Mouse (Mus musculus): ENCODE results near the gene Slc6a11. TPM values are rescaled to one million over a fixed set of nuclear protein-coding genes. Genes with fewer than 3 reads are reported as not detected.

Gene Slc6a11
- total RNA-seq, 2 experiments from 2014 or later, result 0.07 TPM; not detected in 1

DNA sequence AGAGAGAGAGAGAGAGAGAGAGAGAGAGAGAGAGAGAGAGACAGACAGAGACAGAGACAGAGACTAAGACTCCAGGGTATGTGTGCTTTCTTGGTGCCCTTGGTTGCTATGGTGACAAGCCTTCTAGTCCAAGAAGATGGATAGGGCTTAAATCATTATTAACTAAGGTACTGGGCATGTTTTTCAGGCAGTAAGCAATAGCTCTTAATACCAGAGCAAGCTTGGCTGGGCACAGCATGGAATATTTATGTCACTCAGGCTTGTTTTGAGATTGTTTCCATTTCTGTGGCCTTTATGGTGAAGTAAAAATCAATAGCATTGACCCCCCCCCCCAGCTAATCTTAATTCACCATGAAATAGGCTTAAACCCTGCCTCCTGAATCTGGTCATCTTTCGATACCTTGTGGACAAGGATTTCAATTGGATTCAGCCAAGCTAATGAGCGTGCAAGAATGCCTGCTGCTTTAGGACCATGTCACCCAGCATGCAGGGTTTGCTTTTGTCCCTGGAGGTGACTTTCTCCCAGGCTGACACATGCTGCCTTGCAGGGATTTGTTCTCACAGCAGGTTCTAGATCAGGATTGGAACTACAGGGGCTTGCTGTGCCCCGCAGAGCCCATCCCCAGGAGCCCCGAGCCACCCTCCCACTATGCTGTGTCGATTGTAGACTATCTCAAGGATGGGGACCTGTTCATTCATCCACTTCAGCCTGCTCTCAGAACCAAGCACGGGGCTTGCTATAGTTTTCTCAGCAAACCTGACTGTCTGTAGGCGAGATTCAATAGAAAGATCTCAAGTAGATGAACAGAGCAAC, 51.5 kb downstream of the Slc6a11 start:
- DNase-seq, result no peak

DNA sequence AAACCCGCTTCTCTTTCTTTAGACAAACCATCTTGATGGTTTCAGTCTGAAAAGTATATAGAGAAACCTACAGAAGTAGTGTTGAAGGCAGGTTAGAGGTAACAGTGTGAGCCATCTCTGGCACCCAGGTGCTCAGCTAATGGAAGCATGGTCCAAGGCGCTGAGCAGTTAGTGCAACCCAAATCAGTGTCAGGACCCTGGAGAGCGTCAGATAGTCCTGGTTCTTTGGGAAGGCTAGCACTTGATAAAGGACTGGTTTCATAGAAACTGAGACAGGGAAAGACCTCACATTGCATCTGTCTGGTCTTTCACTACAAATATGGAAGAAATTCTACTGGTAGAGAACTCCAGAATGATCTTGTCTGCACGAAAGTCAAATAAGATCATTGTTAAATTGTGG, 56.1 kb downstream of the Slc6a11 start:
- peak; percentile 46 for DNase-seq

DNA sequence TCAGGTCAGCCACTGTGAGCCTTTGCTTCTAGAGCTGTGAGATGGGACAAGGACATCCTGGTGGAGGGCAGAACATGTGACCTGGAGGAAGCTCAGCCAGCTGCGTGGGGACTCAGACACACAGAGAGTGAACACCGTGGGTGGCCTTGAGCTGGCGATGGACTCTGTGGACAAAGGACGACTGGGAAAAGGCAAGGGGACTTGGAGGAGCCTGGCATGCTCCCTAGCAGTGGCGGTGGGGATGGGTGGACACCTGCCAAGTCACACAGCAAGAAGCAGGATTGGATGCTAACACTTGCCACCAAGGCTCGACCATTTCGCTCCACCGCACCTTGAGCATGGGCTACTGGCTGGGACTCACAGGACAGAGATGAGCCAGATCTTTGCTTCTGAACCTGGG, 57.8 kb downstream of the Slc6a11 start:
- DNase-seq, result no peak

DNA sequence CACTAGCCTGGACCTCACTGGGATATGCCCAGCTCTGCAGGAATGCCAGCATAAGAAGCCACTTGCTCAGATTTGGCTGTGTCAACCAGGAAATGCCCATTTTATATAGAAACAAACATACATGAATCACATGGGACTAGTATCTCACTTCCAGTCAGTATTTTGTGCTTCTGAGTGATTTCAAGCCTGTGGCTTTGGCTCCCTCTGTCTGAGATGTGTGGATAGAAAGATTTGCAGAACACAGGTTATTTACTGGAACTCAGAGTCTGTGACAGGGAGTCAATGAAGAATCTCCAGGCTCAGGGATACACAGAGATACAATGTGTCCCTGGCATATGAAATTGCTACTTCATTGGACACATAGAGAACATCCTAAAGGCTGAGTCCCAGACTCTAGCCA, 65.0 kb downstream of the Slc6a11 start:
- DNase-seq, result no peak

DNA sequence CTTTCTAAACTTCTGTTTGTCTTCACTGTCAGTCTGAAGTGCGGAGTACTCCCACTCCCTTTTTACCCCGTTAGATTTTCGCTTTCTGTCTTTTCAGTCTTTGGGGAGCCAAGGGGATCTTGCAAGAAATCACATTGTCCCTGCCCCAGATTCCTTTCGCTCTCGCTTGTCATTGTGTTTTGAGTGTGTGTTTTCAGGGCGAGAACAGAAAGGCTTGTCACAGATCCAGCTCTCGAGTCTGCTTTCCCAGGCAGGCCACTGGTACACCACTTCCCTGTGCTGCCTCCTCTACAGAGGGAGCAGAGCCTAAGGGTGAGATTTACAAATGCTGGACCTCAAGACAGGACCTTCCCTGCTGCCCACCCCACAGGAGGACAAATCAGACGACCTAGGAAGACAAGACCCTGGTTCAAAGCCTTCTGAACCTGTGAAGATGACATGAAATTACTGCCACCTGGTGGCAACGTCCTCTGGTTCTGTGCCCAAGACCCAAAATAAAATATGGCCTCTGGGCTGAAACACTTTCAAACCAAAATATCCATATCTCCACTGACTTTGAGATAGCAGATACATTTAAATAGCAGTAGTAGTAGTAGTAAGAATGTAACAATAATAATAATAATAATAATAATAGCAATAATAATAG, 68.3 kb downstream of the Slc6a11 start:
- peak; percentile 9 for DNase-seq

DNA sequence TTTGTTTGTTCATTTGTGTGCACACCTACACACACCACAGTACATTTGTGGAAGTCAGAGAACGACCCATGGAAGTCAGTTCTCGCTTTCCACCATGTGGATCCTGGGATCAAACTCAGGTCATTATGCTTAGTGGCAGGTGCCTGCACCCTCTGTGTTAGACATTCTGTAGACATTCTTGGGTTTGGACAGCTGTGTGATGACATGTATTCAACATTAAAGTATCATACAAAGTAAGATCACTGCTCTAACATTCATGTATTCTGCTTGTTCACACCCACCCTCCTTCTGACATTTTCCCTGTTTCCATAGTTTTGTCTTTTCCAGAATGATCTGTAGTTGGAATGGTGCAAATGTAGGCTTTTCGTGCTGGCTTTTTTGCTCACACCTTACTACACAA, 73.5 kb downstream of the Slc6a11 start:
- no peak for DNase-seq

DNA sequence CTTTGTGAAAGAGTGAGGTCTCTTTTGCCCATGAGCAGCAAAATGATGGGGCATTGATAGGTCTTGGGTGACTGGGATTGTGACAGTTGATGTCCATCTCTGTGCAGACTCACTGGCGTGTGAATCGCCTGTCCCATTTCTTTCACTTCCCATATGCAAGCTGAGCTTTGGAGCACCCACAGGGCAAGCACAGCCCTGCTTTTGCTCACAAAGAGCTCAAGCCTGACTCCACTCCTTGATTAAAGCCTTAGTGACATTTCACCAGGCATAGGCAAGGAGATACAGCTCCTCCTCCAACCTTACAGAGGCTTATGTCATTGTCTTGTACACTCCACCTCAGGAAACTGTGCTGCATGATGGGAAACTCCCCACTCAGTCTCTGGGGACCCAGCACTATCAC, 77.3 kb downstream of the Slc6a11 start:
- DNase-seq, result no peak

DNA sequence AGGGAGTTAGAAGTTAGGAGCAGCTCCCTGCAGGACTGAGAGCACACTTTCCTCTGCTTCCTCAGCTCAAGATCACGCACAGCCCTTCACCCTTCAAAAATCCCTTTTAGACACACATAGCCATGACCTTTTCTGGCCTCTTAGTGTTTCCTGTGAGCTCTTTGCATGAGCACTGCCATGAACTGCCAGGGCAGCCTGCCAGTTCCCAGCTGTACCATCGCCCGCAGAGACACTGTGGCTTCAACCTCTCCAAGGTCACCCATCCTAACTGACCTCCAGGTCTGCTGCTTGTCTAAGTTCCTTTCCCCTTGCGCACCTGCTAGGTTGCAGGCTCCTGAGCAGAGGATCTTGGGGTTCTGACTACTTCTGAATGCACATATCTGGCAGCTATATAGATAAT, 83.4 kb downstream of the Slc6a11 start:
- DNase-seq, result no peak

DNA sequence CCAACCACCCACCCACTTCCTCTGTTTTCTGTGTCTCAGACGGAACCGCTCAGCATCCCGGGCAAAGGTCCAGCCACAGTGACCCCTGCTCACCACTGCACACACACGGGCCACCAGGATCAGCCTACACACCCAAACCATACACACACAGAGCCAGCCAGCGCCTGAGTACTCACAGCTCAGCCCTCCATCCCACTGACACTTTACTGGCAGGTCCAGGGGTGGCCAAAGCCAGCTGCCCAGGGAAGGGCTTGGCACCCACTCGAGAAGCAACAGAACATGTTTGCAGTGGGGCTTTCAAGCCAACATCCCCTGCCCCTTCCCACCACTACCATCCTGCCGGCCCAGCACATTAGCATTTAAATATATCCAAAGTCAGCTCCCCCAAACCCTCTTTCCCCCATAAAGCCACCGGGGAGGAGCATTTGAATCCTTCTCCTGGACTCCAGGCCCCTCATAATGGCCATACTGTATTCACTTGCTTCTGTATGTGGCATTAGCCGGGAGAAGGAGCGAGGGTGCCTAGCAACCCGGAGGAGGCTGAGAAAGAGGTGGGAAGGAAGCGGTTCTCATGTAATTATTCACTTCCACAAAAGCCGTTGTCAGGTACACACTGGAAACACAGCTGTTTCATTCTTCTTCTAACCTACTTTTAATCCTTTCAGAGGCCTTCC, 85.8 kb downstream of the Slc6a11 start:
- no peak for DNase-seq

DNA sequence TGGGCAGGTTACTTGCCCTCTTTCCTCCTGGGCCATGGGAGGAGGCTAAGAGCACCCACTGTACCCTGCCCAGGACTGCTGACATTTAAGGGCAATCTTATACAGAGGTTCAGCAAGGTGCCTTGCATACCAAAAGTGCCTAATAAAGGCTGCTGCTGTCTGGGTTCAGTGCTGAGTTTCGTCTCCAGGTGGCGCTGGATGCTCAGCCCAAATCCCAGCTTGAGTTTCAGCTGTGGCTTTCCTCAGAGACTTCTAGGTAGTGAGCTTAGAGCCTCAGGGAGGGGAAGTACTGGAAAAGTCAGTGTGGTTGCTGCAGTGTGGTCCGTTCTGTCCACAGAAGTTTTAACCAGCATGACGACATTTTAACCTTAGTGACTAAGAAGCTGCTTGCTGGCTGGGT, 93.4 kb downstream of the Slc6a11 start:
- DNase-seq, result peak; percentile 17

DNA sequence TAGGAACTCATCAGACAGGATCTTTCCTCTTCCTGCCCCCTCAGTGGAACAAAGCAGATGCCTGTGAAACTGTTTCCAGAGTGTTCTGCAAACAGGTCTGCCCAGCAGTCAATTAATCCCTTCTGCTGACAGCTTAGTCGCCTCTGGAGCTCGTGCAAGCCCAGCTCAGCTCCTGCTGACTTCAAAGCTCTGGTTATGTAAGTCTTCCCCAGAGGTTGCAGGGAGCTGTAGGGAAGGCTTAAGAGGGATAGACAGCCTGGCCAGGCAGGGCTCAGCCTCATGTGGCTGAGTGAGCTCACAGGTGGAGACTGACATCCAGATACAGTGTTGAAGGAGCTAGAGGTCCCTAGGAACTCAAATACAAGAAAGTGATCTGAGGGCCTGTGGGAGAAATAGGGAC, 96.3 kb downstream of the Slc6a11 start:
- no peak for DNase-seq

DNA sequence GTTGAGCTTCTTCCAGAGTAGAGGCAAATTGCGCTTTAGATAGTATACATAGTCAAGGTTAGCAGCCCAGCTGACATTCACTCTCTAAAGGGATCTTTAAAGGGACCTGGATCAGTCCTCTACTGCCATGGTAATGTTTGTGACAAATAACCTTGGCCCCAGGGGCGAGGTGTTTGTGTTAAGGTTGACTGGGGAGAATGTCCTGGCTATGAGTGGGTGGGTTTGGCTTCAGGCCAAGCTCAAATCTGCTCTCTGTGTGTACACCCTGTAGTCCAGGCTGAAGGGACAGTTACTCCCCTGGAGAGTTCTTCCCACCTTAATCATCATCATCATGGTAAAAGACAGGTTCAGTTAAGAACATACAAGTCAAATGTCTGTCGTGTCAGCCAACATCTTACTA, 97.2 kb downstream of the Slc6a11 start:
- no peak for DNase-seq

DNA sequence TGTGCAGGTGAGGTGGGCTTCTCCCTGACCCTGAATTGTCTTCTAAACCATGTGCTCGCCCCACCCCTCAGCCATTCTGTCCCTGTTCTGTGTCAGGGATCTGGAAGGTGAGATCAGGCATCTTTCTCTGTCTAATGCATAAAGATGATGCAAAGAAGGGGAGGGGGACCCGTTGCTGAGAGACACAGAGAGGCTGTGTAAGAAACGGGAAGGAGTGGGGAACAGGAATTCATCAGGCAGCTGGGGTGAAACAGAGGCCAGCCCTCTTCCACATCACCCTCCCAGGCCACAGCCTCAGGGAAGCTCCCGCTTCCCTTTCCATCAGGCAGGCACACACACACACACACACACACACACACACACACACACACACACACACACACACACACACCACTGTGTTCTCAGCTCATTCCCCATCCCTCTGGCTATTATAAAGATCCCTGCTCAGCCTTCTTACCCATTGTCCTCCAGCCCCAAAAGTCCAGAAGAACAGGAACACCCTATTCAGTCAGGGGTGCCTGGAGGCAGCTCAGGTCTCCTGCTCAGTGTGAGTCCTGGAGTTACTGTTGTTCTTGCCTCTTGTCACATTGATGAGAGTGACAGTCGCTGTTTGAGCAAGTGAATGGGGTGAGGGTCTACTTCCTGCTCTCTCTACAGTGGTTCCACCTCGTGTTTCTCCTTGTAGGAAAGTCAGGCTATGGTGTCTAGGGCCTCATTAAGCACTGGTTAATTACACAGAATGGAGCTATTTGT, 108.0 kb downstream of the Slc6a11 start:
- DNase-seq, result no peak

DNA sequence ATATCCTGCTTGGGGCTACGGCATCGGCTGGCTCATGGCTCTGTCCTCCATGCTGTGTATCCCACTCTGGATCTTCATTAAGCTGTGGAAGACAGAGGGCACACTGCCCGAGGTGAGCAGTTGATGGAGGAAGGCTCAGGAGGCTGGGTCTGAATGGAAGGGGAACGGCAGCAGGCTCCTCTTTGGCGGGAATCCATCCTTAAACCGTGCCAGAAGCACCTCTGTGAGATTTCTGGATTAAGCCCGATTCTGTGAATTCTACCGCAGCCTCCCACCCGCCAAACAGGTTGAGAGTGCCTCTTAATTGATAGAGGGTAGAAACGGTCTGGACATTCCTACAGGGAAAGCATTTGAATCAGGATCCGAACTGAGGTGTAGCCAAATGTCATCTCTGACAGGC, 114.6 kb downstream of the Slc6a11 start:
- DNase-seq, result no peak

DNA sequence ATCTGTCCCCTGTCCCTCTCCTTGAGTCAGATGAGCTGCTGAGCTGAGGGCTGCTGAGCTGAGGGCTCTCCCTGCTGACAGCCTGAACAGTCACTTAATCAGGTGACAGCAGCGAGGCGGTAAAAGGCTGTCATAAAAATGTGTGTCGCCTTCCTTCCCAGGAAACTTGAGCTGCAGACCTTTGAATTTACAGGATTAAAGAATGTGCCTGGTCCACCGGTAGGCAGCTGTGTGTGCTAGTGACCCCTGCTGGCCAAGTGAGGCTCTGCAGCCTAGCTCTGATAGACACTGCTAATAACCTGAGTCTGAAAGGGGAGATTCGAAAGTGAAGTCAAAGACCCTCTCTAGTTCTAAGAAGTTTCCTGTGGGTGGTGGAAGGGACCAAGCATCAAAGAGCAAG, 119.3 kb downstream of the Slc6a11 start:
- DNase-seq, result peak; percentile 79

DNA sequence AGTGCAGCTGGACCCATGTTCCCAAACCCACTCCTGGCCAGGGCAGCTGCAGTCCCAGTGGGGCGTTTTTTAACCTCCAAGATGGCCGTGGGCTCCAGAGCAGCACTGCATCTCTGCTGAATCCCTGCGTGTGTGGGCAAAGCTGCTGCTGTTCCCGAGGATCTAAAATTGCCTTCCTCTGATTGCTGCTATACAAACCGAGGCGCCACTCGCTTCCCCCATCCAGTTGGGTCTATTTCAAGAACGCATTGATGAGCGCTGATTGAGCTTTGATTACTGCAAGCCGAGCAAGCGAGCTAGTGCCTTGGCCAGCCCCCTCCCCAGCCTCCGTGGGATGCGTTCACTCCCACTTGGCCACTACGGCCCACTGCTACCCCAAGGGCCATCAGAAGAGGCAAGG, 123.9 kb downstream of the Slc6a11 start:
- DNase-seq, result no peak

DNA sequence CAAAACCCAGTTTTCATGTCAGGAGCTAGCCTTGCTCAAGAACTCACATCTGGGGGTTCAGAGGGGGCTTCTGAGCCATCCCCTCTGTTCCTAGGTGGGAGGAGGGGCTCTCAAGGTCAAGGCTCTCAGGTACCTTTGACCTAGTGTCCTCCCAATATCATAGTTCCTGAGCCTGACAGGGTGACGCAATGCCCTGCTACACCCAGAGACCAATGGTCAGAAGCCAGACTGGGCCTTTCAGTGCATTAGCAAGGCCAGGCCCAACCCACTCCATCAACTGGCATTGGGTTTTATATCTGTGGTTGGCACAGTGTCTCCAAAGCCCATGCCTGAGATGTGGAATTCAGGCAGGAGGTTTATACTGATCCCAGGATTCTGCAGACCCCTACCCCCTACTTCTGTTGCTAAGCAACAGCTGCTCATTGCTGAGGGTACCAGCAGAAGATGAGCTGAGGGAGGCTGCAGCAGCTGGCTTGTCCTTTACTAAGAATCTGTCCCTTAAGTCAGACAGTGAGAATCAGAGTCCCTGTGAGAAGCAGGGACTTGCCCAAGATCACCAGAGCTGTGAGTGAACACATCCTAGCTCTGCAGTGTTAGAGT, 126.8 kb downstream of the Slc6a11 start:
- DNase-seq, result no peak

DNA sequence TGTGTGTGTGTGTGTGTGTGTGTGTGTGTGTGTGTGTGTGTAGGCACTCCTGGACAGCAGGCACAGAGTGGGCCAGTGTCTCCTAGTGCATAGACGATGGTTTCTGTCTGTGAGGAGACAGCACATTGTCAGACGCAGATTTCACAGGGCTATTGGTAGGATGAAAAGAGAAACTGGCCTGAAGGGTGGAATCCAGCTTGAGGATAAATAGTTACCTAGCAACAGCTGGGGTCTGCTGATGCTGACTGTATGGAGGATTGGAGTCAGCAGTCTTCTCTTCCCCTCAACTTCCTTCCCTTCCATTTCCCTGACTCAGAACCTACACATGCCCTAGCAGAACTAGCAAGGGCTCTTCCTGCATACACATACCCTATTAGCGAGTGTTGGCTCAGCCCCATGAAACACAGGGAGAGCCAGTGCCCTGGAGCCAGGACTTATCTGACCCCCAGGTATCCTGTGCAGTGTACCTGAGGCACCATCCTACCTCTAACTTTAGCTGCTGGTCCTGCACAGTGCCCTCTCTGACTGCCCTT, 127.7 kb downstream of the Slc6a11 start:
- no peak for DNase-seq

DNA sequence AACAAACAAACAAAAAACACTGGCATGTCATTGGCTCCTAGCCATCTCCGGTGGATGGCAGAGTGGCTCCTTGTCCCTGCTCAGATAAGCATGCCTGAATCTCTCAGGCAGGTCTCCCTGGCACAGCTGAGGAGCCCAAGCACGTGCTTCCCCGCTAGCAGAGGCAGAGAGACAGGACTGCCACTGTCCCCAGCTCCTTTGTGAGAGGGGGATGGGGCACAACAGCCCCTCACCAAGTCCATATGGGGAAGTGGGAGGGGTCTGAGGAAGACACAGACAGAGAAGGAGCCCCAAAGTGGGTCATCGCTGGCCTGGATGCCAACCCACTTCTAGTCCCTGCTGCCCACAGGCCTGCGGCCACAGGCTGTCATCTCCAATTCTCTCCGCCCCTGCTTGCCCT, 130.6 kb downstream of the Slc6a11 start:
- no peak for DNase-seq

DNA sequence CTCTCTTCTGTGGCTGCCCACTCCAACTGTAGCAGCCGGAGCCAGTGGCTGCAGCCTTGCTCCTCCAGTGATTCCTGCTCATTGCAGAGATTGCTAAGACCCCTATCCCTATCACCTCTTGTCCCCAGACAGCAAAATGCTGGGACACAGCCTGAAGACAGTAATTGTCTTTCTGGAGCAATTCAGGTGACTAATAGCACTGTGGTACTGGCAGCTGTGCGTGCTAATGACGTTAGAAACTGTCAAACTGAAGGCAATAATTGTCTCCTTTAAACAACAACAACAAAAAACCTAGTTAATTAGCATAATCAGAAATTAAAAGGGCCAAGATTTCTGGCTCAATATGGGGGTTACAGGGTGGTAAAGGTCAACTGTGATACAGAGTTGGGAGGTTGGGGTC, 133.0 kb downstream of the Slc6a11 start:
- DNase-seq, result no peak

DNA sequence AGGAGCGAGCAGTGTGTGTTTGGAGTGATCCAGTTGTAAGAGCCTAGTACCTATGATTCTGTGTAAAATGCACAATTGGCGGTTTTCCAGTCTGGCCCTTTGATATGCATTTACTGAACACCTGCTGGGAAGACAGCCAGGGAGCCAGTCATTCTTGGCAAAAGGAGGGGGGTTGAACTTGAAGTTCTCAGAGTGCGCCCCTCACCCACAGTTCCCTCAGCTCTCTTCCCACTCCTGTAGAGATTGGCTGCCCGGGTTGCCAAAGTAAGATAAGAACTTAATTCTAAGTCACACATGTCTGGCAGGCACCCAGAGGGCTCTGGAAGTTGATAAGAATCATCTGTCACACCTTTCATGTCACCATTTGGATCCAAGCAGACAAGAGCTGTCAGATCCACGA, 133.4 kb downstream of the Slc6a11 start:
- peak; percentile 12 for DNase-seq

DNA sequence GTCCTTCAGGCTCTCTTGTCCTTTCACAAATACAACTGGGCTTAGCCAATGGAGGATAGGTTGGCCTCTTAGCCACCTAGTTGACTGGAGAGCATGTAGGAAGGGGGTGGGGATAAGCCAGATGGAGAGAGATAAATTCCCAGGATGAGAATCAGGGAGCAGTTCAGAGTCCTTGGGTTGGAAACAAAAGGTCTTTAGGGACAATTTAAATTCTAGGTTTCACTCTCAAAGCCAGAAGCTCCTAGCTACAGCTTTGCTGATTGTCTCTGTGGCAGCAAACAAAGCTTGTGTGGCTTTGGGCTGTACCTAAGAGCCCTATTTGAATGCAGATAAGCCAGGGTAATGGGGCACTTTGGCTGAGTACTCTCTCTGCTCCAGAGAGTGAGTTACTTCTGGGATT, 135.2 kb downstream of the Slc6a11 start:
- no peak for DNase-seq
